Mouse (Mus musculus) thymus, adult 2 months (tissue): ENCODE measurements at regions not wholly inside any gene's neighbourhood (a gene's known extent, or its start where the extent isn't known, plus 50 kb on each side); places are given as distances from the start of the nearest gene placed in this dataset.

ENCODE experiments used
- CTCF ChIP-seq: fragments of 200-500 bp; IDR thresholded peaks from 2 replicates; pipeline ENCODE4 v1.5.1; 2012; ENCODE audit warnings: mild to moderate bottlenecking, control low read depth, low read length, moderate library complexity, borderline replicate concordance; ENCODE audit not compliant: control insufficient read depth, poor library complexity, insufficient read depth; ENCODE audit errors: extremely low read depth
- POLR2A ChIP-seq: fragments of 200-500 bp; IDR thresholded peaks from 2 replicates; pipeline ENCODE4 v1.6.1; 2012; ENCODE audit warnings: mild to moderate bottlenecking, low read length, control low read depth, moderate library complexity; ENCODE audit not compliant: control insufficient read depth, poor library complexity, insufficient read depth; ENCODE audit errors: extremely low read depth

- no peak for TF ChIP-seq POLR2A
- no peak for TF ChIP-seq CTCF
Observed at GRCm38 (mm10) chr2:173935706-173936105, 140.4 kb upstream of the Stx16 start.
